Mouse (Mus musculus) monocyte, adult 5-6 weeks (primary cell): ENCODE data around the gene Gne. TPM values are rescaled to one million over a fixed set of nuclear protein-coding genes. Genes with fewer than 3 reads are reported as not detected.

Experiments
- ATAC-seq: fragments of 153-309, 156-312 bp; replicated peaks from 2 replicates; pipeline ENCODE4 v1.8.0; 2017; ENCODE audit warnings: mild to moderate bottlenecking; ENCODE audit not compliant: low TSS enrichment, insufficient number of reproducible peaks, severe bottlenecking, poor library complexity, low FRiP score
- total RNA-seq: library from RNA; stranded (forward); fragments of 200-1000, 200-491, 200-594 nt; gene quantifications from 3 replicates; pipeline ENCODE4 v1.2.3, GENCODE M21; 2017

The Gne gene
- total RNA-seq, 1 experiment from 2014 or later, result 24.4 TPM

- ATAC-seq, result no peak
These were observed 43.2 kb downstream of the Gne start for GRCm38 (mm10) chr4:44040802-44041201.

GRCm38 (mm10) chr4:44036455-44036854 lies 47.5 kb downstream of the Gne start:
- ATAC-seq, result no peak

GRCm38 (mm10) chr4:44031521-44031920 lies 52.5 kb downstream of the Gne start:
- no peak for ATAC-seq

- no peak; the same call in 1 of the 2 replicates for ATAC-seq
These were observed 54.3 kb downstream of the Gne start for GRCm38 (mm10) chr4:44029661-44030066.

GRCm38 (mm10) chr4:44028303-44029135 lies 55.5 kb downstream of the Gne start:
- no peak for ATAC-seq

- no peak for ATAC-seq
These were observed 58.4 kb downstream of the Gne start for GRCm38 (mm10) chr4:44025570-44025969.

GRCm38 (mm10) chr4:44024241-44024640 lies 59.7 kb downstream of the Gne start:
- ATAC-seq, result no peak

- no peak for ATAC-seq
These were observed 60.3 kb downstream of the Gne start for GRCm38 (mm10) chr4:44023681-44024080.

DNA sequence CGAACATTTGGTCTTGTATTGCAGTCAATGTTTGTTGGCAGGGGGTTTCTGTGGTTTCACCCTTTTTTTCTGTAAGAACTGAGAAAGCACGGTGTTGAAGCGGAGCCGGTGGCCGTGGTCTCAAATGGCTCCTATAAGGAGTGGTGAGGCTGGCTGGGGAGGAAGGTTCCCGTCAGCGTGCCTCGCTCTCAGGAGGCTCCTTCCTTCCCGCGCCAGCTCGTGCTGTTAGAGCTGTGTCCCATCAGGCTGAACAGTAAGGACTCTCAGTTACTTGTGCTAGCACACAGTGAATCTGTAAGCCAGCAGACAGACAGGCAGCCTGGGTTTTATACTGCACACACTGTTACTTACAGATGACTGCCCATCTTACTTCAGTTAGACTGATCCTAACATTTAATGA lies 61.2 kb downstream of the Gne start:
- no peak for ATAC-seq

- ATAC-seq, result no peak
These were observed 61.7 kb downstream of the Gne start for GRCm38 (mm10) chr4:44022323-44022722.

DNA sequence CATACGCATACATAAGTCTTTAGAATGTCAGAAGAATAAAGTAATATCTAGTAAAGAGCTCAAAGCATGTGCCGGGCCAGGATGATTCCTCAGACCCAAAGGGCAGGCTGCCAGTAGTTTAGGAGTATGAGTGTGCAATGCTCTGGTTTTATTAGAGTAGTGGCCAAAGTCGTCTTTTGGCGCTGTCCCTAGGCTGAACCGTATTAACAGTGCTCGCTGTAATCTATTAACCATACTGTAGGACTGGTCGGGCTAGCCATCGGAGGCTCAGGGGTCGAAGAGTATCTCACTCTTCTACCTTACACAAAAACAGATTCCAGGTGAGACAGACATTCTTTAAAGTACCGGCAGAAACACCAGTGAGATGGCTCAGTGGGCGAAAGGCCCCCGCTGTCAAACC lies 67.2 kb downstream of the Gne start:
- ATAC-seq, result no peak

DNA sequence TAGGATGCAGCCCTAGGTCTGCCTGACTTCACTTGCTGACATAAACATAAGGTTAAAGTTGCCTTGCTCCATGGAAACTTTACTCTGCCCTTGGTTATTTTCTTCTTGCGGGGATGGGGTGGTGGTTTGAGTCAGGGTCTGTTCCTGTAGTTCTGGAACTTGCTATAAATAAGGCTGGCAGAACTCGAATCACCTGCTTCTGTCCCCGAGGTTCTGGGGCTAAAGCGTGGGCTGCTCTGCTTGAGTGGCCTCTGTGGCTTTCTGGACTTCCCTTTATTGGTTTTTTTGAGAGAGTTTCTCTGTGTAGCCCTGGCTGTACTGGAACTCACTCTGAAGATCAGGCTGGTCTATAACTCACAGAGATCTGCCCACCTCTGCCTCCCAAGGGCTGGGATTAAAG lies 67.9 kb downstream of the Gne start:
- ATAC-seq, result no peak

GRCm38 (mm10) chr4:44013391-44014070 lies 70.4 kb downstream of the Gne start:
- no peak for ATAC-seq

DNA sequence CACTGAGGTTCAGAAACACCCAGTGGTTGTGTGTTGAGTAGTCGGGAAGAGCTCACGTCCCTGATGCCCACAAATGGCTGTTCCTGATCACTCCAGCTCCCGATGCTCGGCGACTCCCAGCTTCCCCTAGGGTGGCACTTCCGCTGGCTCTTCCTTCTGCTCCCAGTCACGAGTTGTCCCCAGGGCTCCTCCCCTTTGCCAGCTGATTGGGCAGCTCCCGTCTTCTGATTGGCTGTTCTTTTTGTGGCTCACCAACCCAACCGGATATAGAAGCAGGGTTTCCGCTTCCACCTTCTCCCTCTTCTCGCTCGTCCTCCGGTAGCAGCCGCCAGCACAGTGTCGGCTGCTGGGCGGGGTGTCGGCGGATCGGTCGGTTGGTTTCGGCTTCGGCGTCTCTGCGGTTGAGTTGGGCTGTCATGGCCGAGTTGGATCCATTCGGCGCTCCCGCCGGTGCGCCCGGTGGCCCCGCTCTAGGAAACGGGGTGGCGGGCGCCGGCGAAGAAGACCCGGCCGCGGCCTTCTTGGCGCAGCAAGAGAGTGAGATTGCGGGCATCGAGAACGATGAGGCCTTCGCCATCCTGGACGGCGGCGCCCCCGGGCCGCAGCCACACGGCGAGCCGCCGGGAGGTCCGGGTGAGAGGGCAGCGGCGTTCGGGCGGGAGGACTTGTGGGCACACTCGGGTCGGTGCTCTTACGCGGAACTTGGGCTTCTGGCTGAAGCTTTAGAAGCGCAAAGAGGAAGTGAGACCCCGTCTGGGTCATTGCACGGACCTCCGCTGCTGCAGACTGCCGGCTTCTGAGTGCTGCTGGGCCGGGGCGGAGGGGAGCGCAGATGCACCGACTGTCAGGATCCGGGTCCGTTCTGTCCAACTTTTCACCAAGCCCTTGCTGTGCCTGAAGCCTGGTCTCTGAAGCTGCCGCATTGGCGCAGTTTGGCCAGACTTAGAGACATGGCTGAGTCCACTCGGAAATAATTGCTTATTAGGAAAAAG lies 71.3 kb downstream of the Gne start:
- ATAC-seq, result peak; percentile 99

DNA sequence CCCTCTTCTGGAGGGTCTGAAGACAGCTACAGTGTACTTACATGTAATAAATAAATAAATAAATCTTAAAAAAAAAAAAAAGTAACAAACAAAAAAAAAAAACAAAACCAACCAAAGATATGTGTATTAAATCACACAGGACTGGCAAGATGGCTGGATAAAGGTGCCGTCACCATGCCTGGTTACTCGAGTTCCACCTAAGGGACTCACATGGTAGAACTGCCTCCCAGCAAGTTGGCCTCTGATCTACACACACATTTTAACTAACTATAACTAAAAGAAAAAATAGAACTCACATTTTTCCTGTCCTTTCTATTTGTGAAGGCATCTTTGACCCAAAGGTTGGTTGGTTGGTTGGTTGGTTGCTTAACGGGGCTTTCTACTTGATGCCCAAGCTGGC lies 72.2 kb downstream of the Gne start:
- no peak for ATAC-seq

- no peak for ATAC-seq
These were observed 73.1 kb downstream of the Gne start for GRCm38 (mm10) chr4:44010893-44011292.

DNA sequence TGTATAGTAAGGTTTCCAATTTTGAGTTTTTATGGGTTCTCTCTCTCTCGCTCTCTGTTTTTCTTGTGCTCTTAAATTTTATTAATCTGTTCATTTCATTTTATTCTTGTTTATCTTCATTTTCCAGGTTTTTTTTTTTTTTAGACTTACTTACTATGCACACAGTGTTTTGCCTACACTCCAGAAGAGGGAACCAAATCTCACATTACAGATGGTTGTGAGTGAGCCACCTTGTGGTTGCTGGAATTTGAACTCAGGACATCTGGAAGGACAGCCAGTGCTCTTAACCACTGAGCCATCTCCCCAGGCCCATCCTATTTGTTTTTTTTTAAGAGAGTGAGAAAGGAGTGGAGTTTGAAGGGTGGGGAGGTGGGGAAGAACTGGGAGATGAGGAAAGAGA lies 73.8 kb downstream of the Gne start:
- no peak for ATAC-seq

GRCm38 (mm10) chr4:44004623-44005409 lies 79.2 kb downstream of the Gne start:
- ATAC-seq, result no peak
